Mouse (Mus musculus) cerebral cortex, adult 2 months (tissue): ENCODE data around the gene Gpr180.

Source experiments
- WGBS: fragments of 180-500 bp; shearing (Covaris S2); methylation state at CpG from one replicate; pipeline ENCODE4 v1.1.7; 2018; 5-methylcytosine and 5-hydroxymethylcytosine counted together

Gene Gpr180

GRCm38 (mm10) chr14:118136744-118137452 lies at the start of gene Gpr180:
Gene Gpr180 (plus strand): TSS chr14:118137158.
- WGBS, result under 1% methylated on average over 76 of the region's 77 CpGs

DNA sequence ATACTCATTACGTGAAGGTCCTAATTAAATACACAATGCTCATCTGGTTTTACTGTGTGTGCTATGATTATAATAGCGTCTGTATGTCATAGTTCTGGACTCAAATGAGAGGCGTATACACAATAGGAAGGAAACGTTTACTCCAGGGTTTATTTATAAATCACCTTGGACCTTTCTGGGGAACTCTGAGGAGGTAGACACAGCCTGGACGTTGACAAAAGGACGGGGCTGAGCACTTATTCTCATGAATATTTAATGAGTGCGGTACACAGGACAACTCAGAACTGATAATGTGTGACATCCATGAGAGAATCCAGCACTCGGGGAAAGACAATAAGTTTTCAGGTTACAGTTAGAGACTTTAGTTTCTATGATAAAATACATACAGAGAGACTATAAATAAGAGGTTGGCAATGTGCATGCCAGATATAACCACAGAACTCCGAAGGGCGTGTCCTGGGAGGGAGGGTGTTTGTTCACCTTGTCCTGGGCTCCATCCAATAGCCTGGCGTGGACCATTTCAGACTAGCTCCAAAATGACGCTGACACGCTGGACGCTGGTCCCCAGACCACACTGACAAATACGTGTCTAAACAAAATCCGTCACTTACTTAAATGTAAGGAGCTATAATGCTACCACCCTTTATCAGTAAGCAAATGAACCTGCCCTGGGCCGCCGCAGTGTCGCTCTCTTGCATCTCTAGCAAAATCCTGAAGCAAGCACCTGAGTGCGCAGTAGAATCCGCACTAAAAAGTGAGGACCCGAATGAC lies 48.3 kb upstream of the Gpr180 start:
- WGBS, result 3% methylated on average over 22 of the region's 22 CpGs

DNA sequence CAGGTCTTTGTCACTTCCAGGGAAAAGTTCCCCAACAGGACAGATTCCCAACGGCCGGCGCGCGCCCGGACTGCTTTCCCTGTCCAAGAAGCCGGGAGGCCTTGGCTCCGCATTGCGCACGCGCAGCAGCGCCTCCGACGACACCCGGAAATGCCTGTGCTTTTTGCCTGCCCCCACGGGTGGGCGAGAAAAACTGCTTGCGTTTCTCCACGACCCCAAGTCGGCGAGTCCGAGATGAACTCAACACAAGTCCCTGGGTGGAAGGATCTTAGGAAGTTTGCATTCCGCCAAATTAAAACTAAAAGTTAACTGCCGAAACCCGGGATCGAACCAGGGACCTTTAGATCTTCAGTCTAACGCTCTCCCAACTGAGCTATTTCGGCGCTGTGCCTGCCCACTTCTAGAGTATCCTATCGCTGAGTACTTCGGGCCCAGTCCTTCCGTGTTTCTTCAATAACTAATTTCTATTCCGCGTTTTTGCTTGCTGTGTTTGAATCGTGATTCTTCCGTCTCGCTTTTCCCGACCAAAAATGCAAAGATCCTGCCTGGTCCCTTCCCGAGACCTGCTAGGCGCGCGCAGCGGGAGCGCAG lies 47.6 kb upstream of the Gpr180 start:
- WGBS, result under 1% methylated on average over 44 of the region's 44 CpGs

GRCm38 (mm10) chr14:118089806-118090392 lies 47.1 kb upstream of the Gpr180 start:
- WGBS, result 2% methylated on average over 18 of the region's 18 CpGs

- WGBS, result 65% methylated on average over 2 of the region's 2 CpGs
These were observed 38.7 kb upstream of the Gpr180 start for GRCm38 (mm10) chr14:118098265-118098664.

DNA sequence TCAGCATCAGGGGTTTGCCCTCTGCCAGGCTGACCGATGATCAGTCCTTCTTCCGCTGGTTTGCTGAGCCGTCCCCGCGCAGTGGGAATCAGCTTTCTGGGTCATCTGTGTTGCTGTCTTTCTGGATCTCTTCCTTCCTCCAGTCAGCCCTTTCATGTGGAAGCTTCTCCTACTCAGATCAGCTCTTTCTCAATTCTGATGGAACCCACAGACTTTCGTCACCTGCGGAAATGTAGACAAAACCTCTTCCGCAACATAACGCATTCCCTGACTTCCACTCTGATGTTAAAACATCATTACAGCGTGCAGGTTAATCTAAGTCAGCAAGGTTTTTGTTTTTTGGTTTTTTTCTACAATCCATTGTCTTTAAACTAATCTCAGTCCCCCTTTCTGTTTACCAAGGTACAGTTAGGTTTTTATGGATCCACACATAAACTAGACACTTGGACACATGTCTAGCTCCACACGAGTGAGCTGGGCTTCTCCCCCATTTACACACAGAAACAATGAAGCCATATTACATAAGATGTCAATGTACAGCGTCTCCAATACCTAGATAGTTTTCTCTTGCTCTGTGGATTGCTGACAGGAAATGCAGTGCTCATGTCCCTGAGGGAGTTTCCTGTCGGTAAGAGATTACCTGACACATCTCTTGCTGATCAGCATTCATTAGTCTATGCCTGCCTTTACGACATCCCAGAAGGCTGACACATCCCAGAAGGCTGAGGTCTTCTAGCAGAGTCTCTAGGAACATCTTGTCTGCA lies 35.5 kb upstream of the Gpr180 start:
- WGBS, result 85% methylated on average over 14 of the region's 14 CpGs

- WGBS, result 100% methylated on average over 2 of the region's 2 CpGs
These were observed 29.5 kb upstream of the Gpr180 start for GRCm38 (mm10) chr14:118107479-118107878.

GRCm38 (mm10) chr14:118113116-118113515 lies 23.8 kb upstream of the Gpr180 start:
- 82% methylated on average over 6 of the region's 6 CpGs for WGBS

- 64% methylated on average over 5 of the region's 5 CpGs for WGBS
These were observed 12.8 kb upstream of the Gpr180 start for GRCm38 (mm10) chr14:118124129-118124528.

GRCm38 (mm10) chr14:118124771-118125170 lies 12.2 kb upstream of the Gpr180 start:
- 85% methylated on average over 4 of the region's 4 CpGs for WGBS

DNA sequence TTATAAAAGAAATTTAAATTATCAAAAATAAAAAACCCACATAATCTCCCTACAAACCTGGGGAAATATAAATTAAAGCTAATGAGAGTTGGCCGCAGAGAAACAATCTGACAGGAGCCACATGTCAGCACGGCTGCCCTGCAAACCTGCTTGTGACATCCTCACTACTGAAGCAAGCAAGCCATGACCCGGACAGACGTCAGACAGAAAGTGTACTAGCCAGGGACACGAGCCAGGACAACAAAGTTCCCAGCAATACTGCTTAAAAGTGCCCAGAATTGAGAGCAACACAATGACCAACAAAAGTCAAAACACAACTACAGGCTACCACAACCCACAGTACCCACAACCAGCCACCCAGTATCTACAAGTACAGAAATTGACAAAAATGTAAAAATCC lies 10.7 kb upstream of the Gpr180 start:
- WGBS, result 90% methylated on average over 5 of the region's 5 CpGs

- 77% methylated on average over 7 of the region's 7 CpGs for WGBS
These were observed 5.5 kb upstream of the Gpr180 start for GRCm38 (mm10) chr14:118131472-118131871.

- WGBS, result 6% methylated on average over 21 of the region's 21 CpGs
These were observed 4.9 kb upstream of the Gpr180 start for GRCm38 (mm10) chr14:118131931-118132641.

- under 1% methylated on average over 28 of the region's 28 CpGs for WGBS
These were observed 4.3 kb upstream of the Gpr180 start, which contains the start of gene Tgds for GRCm38 (mm10) chr14:118132642-118132977. Gene Tgds (minus strand): TSS chr14:118132755.

DNA sequence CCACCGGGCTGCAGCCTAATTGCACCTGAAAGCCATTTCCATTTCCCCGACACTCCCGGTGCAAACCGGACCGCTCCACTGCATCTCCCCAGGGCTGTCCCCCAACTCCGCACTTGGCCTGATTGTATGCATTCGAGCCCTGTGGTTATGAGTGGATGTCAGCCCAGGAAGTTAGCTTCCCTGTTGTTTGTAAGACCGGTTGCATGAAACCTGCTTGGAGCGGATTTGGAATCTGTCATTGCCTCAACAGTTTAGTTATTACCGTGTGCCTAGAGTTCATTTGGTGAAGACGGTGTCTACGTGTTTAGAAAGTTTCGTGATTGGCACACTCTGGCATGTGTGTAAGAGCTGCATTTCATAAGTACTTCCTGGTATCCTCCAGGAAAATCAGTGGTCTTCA lies 529 bp downstream of the Gpr180 start:
- under 1% methylated on average over 13 of the region's 13 CpGs for WGBS

- WGBS, result 86% methylated on average over 5 of the region's 5 CpGs
These were observed 5.3 kb downstream of the Gpr180 start for GRCm38 (mm10) chr14:118142283-118142682.

DNA sequence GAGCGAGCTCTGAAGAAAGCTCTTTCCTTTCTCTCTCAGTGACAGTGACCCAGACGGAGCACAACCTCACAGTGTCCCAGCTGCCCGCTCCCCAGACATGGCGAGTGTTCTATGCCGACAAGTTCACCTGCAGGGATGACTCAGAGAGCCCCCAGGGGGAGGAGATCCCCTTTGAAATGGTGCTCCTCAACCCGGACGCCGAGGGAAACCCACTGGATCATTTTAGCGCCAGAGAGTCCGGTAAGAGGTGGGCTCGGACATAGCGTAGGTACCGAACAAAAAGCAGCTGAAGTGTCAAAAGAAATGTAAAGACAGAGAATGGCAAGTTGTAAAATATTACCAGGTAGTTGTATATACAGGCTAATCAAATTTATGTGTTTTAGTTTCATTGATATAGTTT lies 11.1 kb downstream of the Gpr180 start:
- 97% methylated on average over 13 of the region's 13 CpGs for WGBS

- 92% methylated on average over 10 of the region's 10 CpGs for WGBS
These were observed 11.6 kb downstream of the Gpr180 start for GRCm38 (mm10) chr14:118148554-118148953.

DNA sequence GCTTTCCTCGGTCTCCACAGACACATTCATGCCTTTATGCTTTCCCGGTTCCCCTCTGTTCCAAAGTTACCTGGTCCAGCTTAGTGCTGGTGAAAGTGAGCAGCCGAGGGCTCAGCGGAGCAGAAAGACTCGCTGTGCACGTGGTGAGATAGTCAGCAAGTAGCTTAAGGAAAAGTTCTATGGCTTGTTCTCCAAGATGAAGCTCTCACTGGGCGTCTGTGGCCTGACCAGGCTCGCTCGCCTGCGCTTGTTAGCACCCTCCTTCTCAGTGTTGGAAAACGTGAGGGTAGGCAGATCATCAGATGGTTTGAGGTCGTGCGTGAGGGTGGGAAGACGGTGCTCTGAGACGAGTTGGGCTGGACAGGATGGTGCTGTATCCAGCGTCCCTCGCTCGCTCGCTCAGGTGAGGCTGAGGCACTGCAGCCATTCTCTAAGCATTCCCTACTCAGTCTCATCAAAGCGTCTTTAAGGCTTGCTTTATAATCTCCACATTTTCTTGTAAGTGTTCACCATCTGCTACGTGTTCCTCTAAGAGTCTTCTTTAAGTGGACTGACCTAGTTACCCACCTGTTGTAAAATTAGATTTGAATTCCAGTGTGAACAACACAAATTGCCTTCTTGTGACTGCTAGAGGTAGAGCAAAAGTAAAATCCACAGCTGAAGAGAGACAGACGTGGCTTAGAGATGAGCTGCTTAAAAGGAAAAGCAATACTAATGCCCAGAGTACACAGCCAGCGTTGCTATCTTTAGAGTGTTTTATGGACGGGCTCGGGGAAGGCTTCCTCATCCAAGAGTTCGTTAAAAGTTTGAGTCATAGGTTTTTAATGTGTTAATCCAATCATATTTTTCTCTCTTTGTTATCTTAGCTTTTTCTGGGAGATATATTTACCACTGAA lies 13.9 kb downstream of the Gpr180 start:
- WGBS, result 63% methylated on average over 26 of the region's 26 CpGs
